Mouse (Mus musculus) lung, postnatal 0 days (tissue): ENCODE results near the gene Ramp1.

Experiments
- CTCF ChIP-seq: IDR thresholded peaks from 2 replicates; pipeline ENCODE4 v1.5.1; 2016; ENCODE audit warnings: antibody characterized with exemption, mild to moderate bottlenecking
- EP300 ChIP-seq: IDR thresholded peaks from 2 replicates; pipeline ENCODE4 v1.6.1; 2016; ENCODE audit warnings: antibody characterized with exemption, mild to moderate bottlenecking, control low read depth

- TF ChIP-seq CTCF = no peak
- no peak for TF ChIP-seq EP300
Measured at GRCm38 (mm10) chr1:91206873-91207272, 27.3 kb downstream of the Ramp1 start.
